Mouse (Mus musculus) heart, postnatal 4 days (tissue): ENCODE measurements around the gene Gabrg3. TPM values are rescaled to one million over a fixed set of nuclear protein-coding genes. Genes with fewer than 3 reads are reported as not detected.

Source experiments
- DNase-seq: peaks from one replicate; pipeline ENCODE4 v3.0.0; 2021
- total RNA-seq, 2 experiments: library from RNA; stranded (reverse); gene quantifications; 2 replicates each; pipeline ENCODE4 v1.2.3; 2021

The Gabrg3 gene
- total RNA-seq, 2 experiments from 2014 or later, result 0.23 to 0.48 TPM

DNA sequence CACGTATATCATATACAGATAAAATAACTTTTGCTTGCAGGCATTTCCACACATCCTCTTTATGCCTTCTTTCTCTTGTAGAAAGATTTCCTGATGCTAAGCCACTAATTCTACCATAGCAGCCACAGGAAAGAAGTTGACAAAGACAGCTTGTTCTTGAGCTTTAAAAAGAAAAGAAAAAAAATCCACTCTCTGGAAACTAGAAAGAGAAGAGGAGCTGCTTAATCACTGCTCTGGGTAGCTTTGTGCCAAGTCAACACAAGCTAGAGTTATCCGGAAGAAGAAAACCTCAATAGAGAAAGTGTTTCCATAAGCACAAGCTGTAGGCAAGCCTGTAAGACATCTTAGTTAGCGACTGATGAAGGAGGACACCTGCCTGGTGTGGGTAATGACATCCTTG, 321.6 kb downstream of the Gabrg3 start:
- DNase-seq, result no peak

DNA sequence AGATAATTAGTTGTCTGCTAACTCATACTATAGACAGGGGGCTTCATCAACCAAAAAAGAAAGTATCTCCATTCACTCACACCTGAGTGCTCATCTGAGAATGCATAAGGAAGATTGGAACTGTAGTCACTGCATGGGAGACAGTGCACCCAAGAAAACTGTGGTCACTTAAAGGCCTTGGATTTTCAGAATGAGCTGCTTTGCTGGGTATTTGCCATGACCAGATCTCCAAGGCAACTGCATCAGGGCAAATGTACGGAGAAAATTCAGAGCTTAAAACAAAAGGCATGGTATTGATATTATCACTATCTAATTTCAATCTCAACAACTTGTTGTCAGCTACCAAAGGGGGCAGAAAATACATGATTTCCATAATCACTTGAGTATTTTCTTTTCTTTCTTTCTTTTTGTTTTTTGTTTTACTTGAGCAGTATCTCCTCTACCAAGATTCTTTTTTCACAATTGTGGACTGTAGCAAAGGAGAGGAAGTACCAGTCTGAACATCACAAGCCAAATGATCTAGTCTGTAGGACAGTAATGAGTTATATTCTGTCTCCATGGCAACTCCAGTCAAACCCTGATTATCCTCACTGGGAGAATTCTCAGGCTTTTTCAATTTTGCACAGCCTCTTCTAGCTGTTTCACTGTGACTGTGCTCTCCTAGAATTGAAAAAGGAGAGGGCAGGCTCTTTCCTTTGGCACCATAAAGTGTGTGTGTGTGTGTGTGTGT, 335.9 kb downstream of the Gabrg3 start:
- no peak for DNase-seq

DNA sequence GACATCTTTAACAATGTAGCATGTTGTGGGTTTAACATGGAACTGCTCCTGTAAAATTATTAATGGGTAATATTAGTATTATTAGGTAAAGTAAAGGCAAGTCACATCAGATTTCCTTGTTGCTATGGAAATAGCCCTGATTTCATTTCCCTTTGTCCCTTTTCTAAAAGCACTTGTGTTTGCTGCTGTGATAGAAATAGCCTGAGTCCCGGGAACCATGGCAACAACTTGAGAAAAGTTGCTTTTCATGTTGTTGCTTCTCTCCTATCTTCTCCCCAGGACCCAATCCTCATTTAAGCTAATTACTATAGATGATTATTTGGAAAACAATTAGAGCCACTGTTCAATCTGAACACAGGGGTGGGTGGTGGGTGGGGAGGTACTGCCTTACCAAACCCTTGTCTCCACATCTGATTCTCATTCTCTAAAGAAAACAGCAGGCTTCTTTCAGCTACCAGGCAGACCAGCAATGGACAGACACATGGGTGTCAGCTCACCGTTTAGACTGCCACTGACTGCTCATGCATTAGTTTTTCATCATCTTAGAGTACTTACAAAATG, 349.0 kb downstream of the Gabrg3 start:
- DNase-seq, result no peak

DNA sequence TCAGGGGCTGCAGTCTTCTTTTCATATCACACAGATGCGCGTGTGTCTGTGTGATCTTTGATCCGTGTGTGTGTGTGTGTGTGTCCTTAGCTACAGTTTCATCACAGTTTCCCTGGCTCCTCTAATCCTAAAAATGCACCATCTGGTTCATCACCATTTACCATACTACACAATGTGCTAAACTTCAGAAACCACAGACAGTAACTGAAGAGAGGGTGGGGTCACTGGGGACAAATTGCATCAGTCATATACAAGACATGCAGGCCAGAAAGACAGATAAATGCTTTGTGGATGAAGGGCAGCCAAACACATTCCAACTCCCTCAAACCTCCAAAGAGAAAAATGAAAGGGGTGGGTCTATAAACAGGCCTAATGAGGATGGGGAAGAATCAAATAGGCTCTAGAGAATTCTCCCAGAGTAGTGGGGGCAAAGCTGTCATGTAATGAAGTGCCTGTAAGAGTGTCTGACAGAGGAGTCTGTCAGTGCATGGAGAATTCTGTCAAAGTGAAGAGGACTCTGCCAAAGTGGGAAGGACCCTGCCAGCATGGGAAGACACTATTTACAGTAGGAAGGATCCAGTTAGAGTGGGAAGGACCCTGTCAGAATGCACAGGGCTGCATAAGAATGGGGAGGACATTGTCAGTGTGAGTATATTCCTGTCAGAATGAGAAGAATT, 386.3 kb downstream of the Gabrg3 start:
- DNase-seq, result no peak

DNA sequence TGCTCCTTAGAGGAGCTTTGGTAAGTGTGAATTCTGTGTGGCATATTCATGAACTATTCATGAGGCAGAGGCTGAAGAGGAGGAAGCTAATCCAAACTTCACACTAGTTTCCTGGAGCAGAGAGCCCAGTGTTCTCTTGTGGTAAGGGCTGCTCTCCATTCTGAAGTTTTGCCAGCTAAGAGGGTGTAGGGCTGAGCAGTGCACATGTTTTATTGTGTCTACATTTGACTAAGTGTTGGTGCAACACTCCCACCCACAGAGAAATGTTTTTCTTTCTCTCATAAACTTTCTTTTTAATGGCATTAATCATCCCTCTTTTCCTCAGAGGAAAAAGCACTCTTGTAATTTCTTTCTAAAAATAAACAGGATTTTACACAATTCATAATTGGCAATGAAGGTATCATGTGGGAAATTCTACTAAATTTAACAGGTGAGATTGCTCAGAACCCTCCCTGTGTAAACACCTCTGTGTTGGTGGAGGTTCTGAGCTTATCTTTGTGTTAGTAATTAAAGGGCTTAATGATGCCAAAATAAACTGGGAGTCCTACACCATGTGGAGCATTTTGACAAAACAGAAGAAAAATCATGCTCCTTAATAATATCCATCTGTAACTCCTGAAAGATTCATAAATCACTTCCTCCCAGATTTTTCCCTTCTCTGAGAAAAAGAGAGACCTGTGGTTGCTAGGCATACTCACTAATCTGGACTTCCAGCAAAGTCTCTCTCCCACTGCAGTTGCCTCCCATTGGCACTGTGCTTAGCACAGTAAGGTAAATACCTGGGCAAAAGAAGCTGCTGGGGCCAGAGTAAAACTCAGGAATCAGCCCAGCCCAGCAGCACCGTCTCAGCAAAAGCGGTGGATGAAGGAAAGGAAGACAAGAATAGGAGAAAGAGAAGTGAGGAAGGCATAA, 389.0 kb downstream of the Gabrg3 start:
- no peak for DNase-seq

DNA sequence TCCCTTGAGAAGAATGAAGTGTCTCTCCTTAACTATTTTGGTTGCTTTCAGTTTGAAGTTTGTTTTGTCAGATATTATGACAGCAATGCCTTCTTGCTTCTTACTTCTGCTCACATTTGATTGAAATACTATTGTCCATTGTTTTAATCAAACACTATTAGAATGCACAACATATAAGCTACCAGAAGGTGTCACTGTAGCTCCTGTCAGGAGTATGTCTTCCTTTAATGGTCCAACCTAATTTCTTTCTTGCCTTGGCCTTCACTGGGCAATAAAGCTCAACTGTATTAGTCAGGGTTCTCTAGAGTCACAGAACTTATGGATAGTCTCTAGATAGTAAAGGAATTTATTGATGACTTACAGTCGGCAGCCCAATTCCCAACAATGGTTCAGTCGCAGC, 440.6 kb downstream of the Gabrg3 start:
- no peak for DNase-seq

DNA sequence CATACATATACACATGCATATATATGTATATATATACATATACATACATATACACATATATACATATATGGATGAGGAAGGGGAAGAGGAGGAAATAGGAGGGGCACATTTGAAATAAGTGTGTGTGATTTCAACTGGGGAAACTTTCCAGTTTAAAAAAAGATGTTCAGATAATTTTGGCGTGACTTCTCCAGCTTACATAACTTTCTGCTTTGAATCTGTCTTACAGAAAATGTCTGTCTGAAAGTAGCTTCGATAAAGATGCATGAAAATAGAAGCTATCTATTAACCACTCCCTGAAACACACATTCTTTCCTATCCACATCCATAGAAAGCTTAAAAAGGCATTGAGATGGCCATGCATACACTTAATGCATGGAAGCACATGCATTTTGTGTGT, 445.4 kb downstream of the Gabrg3 start:
- DNase-seq, result no peak

DNA sequence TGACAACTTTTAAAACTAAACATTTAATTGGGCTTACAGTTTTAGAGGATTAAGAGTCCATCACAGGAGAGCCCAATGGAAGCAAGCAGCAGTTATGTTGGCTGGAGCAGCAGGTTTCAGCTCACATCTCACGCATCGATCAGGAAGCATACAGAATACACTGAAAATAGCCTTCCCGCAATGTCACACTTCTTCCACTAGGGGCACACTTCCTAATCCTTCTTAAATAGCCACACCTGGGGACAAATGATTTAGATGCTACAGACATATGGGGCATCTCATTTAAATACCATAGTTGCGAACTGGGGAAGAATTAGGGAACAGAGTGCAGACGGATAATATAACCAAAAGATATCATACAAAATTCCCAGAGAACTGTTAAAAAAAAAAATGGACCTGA, 449.0 kb downstream of the Gabrg3 start:
- no peak for DNase-seq

DNA sequence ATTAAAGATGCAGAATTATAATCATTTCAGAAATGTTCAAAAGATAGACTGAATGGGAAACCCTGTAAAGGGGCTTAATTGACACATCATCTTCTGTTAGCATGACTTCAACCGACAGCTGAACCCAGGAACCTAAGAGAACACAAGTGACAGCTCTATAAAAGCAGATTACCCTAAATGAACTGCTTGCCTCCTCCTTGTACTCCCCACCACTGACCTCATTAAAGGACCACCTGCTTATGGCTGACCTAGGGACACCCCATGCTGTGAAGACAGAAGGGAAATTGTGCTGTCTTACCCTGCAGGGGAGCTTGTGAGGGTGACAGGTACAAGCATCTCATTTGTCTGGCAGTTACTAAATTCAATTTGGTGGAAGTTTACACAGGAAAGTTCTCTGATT, 467.5 kb downstream of the Gabrg3 start:
- DNase-seq, result no peak

DNA sequence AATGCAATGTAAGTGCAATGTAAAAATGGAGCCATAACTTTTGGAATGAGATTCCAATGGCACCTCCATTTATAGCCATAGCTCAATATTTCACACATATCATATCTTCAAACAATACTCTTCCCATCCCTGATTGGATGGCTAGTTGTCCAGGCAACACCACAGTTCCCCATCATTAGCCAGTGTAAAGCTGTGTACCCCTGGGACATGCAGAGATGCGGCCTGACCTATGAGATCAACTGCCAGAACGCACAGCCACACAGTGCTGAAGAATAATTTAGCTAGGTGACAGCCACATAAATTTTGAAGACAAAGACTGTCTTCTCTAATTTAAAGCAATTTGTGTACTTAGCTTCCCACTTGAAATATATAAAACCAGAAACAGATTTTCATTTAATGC, 472.1 kb downstream of the Gabrg3 start:
- no peak for DNase-seq

DNA sequence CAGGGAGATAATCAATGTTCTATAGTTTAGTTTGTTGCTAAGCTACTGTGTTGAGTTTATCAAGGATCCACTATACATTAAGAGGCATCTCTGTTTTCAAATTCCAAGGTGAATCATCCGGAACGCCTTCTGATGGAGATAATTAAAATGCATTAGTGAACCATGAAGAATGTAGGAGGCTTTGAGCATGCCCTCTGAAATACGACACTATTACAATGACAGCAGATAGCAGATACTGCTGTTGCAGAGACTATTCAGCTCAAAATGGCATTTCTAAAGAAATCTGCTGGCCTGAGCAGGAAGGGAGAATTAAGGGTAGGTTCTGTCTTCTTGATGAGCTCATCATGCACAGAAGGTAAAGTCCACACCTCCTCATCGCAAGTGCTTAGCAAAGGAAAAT, 487.2 kb downstream of the Gabrg3 start:
- DNase-seq, result no peak

DNA sequence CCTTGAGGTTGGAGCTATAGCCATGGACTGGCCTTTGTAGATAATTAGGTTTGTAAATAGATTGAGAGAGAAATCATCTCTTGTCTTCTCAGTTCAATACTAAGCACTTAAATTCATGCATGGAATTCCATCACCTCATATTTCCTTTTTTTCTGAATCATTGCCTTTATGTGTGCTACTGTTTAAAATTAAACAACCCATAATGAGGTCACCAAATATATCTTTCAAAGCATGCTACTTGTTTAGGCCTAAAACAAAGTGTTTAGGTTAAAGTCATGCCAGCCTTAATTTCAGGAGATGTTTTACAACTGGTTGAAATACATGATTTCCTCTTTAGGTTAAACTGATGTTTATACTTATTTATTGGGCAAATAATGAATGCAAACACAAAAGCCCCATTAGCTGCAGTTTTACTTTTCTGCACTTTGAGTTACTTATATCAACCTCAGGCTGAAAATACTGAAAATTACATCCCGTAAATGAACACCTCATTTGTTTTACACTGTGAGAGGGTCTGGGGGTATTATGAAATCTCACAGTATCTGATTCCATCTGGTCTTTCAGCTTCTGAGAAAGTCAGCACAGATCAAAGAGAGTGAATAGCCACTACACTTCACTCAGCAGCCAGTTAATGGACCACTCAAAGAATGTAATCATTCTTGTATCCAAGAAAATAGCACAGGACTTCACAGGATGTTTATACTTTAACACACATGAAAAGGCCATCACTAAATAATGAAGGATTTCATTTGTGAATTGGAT, 519.5 kb downstream of the Gabrg3 start:
- DNase-seq, result no peak

DNA sequence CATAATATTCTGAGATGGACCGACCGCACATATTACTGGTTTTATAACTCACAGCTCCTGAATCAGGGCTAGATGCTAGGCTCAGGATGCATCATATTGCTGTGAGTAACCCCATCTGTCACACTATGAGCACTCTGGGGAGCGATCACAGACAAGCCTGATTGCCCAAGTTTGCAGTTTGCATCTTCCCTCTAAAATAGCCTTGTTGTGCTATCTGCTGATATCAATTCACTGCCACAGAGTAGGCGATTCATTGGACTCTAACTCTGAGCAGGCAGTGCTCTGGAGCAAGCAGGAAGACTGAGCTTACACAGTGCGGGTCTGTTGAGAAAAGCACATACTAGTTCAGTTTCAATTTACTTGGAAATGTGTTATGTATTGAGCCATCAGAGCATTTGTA, 543.4 kb downstream of the Gabrg3 start:
- DNase-seq, result no peak

DNA sequence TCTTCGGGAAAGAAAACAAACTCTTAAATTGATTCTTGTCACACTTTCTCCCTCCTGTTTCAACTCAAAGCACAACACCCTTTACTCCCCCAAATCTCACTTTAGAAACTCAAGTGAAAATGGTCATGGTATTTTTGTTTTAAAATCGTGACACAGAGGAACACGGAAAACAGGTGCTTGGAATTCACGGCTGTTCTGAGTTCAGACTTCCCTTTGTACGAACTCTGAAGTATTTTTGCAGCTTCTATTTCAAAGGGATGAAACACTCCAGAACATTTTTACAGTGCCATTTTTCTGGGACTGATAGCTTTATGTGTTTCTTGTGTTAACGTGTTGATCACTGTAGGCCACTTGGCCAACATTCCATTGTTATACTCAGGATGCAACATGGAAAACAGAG, 561.5 kb downstream of the Gabrg3 start:
- no peak for DNase-seq

DNA sequence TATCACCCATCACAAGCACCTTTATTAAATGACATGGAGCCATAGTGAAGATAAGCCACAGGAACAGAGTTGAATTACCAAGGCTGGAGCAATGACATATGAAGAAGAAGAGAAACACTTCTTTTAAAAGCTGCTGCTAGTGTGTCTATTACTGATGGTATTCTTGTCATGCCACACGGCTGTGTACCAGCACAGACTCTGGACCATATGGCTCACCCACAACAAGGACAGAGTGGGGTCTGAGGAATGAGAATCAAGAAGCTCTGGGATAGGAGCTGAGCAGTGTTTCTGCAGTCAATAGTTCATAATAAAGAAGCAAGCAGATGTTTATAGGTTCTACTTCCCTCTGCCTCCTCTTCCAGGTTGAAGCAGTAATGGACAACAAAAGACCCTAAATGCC, 585.1 kb downstream of the Gabrg3 start:
- DNase-seq, result no peak

DNA sequence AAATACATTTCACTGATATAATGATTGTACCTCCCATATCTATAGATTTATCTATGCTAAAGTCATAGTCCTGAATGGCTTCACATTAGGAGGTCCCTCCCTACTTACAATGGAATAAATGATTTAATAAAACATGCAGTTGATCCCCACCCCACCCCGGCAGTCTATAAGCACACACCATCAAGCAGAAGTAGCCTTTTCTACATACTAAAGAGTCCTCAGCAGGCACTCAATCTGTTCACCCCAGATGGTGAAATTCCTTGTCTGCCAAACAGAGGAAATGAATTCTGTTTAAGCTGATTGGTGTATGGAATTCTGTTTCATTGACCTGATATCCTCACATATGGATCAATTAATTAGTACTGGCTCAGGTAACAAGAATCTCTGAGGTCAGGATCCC, 607.9 kb downstream of the Gabrg3 start:
- no peak for DNase-seq

DNA sequence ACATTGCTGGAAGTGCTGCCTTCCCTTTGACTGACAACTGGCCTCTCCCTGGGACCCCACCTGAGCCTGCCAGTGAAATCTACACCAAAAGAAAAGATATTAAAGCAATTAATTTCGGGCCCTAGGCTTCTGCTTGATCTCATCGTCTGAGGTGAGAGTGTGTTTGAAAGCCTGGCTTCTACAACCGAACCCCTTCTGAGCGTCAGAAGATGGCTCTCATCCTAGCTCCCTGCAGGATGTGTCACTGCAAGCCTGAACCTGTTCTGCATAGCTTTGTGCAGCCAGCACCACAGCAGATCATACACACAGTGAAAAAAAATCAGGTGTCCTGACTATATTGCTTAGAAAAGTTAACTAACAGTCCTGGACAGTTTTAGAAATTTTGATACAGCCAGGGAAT, 618.8 kb downstream of the Gabrg3 start:
- DNase-seq, result no peak

DNA sequence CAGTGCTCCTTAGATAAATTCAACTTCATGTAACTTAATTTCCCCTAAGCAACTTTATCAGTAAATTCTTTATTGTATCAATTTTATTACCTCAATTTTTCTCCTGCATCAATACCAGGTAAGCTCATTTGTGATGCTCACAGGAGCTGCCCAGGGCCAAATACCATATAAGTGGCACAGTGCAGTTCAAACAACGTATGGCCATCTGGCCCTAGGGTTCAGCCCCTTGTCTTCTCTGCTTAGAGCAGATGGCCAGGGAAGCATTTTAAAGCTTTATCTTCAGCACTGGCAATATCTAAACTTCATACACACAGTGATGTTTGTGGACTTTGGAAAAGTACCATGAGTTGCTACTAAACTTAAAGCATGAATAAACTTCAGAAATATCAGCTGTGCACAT, 619.2 kb downstream of the Gabrg3 start:
- DNase-seq, result no peak

DNA sequence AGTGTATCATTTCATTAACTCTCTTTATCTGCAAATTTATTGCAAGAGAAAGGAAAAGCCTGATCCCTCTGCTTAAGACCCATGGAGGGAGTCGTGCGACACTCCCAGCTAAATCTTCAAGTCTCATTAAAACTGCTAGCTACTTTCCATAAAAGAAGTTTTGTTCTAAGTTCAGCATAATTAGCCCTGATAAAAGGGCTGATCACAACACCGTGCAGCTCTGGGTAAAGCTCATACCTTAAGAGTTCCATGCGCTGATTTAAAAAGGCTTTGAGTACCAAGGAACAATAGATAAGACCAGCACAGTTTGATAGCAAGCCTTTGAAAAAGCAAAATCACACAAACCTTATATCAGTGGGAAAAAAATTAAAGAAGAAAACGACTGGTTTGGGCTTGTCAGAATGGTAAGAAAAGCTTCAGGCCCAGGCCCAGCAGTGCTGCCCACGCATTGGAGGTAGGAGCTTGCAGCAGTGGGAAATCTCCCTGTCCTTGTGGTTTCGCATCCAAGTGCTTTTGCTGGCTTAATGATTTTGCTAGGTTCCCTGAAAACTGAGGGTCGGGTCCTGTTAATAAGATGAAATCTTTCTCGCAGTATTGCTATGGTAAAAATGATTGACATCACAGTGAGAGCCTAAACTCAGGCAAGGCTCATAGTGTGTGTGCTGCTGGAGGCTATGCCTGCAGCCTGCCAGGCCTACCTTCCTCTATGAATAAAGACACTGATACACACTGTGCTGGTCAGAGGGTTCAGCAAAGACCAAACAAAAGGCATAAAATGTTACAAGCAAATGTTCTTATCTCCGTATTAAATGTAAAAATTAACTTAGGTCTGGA, 621.2 kb downstream of the Gabrg3 start:
- DNase-seq, result no peak

DNA sequence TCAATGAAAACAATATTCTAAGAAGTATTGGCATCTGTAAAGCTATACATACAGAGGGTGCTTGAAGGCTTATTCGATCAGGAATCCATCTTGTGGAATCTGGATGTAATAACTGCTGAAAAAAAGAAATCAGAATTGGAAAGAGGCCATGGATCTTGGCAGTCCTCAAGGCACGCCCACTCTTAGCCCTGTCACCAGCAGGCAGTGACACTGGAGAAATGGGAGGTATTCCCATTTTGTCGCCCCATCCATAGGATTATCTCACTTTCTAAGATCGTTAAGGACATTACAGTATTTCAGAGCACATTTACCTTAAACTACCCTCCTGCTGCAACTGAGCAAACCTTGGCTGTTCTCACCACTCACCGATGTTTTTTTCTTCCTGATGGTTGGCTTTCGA, 657.8 kb downstream of the Gabrg3 start:
- DNase-seq, result no peak
